Mouse (Mus musculus): Measurements from ENCODE around the gene Fndc3b.
"Not testable (repeated sequence)": the region's sequence is repeated elsewhere in the genome, so short reads cannot be mapped to it uniquely, and the experiment has no call there.

The Fndc3b gene

GRCm38 (mm10) chr3:27416786-27417185 is 294.3 kb downstream of the Fndc3b start:
- DNase-seq (ENCODE audit: low spot score in 2 of 2) = no peak

- DNase-seq (ENCODE audit: low spot score in 2 of 2) = no peak
These were observed 297.5 kb downstream of the Fndc3b start for GRCm38 (mm10) chr3:27413566-27413965.

DNA sequence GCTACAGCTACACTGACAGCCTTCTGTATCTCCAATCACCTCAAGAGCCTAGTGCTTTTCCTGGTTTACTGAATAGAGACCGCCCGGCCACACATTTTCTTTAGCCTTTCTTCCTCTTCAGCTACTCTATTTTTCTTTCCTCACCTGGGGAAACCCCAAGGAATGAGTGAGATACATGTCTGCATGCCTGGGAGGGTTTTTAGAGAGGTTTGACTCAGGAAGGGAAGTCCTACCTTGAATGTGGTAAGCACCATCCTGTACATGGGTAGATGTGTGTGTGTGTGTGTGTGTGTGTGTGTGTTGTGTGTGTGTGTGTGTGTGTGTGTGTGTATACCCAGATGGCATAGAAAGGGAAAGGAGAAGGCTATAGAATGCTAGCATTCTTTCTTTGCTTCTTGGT is 299.8 kb downstream of the Fndc3b start:
- DNase-seq (ENCODE audit: low spot score in 2 of 2) = no peak

DNA sequence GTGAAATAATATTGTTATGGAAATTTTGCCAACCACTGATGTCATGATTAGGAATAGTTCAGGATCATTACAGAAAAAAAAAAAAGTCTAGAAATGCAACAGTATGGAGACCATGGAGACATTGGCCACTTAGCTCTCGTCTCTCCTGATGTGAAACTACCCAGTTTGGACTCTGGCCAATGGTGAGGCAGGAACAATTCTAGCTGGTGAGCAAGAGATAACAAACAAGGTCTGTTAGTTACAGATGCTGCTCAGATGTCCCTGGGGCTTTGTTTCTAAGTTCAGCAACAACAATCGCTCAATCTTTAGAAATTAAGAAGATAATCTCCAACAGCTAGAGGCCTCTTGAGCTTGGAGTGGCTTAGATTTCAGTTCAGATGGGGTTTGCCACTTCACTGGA is 302.5 kb downstream of the Fndc3b start:
- DNase-seq (ENCODE audit: low spot score in 2 of 2) = no peak

- no peak for DNase-seq (ENCODE audit: low spot score in 2 of 2)
These were observed 304.7 kb downstream of the Fndc3b start for GRCm38 (mm10) chr3:27406440-27406839.

- DNase-seq (ENCODE audit: low spot score in 2 of 2) = not testable (repeated sequence)
These were observed 310.1 kb downstream of the Fndc3b start for GRCm38 (mm10) chr3:27400996-27401395.

DNA sequence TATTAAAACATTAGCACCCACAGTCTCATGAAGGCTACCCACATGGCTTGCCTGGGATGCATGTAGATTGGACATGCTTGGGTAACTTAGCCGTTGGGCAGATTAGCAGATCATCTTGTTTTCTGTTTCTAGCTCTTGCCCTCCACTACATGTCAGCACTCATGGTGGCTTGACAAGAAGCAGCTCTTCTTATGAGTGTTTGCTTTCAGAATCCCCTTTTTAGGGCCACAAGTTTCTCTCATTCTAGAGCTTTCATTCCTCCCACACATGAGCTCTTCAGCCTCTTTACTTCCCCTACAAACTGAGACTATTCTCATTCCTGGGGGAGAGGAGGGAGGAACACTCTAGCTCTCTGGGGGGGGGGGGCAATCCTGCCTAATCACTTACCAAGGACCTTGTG is 321.2 kb downstream of the Fndc3b start:
- no peak for DNase-seq (ENCODE audit: low spot score in 2 of 2)

- no peak for DNase-seq (ENCODE audit: low spot score in 2 of 2)
These were observed 326.3 kb downstream of the Fndc3b start for GRCm38 (mm10) chr3:27384836-27385235.

- DNase-seq (ENCODE audit: low spot score in 2 of 2) = no peak
These were observed 333.2 kb downstream of the Fndc3b start for GRCm38 (mm10) chr3:27377935-27378334.

DNA sequence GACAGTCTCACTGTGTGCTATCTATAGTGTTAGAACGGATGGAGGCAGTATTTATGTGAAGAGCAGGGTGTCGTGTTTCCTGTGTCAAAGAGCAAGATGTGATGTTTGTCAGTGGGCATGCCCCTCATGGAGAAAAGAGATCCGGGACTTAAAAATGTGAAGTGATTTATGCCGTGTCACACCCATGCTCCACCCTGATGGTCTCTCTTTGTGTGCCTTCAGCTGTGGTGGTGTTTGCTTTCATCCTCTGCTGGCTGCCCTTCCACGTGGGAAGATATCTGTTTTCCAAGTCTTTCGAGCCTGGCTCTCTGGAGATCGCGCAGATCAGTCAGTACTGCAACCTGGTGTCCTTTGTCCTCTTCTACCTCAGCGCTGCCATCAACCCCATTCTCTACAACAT is 336.7 kb downstream of the Fndc3b start:
- DNase-seq (ENCODE audit: low spot score in 2 of 2) = no peak

DNA sequence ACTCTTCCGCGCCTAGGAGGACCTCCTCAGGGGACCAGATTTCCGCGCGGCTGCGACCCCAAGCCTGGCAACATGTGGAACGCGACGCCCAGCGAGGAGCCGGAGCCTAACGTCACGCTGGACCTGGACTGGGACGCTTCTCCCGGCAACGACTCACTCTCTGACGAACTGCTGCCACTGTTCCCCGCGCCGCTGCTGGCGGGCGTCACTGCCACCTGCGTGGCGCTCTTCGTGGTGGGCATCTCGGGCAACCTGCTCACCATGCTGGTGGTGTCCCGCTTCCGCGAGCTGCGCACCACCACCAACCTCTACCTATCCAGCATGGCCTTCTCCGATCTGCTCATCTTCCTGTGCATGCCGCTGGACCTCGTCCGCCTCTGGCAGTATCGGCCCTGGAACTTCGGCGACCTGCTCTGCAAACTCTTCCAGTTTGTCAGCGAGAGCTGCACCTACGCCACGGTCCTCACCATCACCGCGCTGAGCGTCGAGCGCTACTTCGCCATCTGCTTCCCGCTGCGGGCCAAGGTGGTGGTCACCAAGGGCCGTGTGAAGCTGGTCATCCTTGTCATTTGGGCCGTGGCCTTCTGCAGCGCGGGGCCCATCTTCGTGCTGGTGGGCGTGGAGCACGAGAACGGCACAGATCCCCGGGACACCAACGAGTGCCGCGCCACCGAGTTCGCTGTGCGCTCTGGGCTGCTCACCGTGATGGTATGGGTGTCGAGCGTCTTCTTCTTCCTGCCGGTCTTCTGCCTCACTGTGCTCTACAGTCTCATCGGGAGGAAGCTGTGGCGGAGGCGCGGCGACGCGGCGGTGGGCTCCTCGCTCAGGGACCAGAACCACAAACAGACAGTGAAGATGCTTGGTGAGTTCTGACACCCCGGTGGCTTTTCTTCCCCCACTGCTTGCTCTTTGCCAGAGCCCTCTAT is 339.1 kb downstream of the Fndc3b start:
- DNase-seq (ENCODE audit: low spot score in 2 of 2) = no peak

- DNase-seq (ENCODE audit: low spot score in 2 of 2) = no peak
These were observed 339.9 kb downstream of the Fndc3b start, which contains the start of gene Ghsr for GRCm38 (mm10) chr3:27371276-27371621. Gene Ghsr (plus strand): TSS chr3:27371351.

GRCm38 (mm10) chr3:27370582-27371275 is 340.4 kb downstream of the Fndc3b start:
- no peak for DNase-seq (ENCODE audit: low spot score in 2 of 2)

DNA sequence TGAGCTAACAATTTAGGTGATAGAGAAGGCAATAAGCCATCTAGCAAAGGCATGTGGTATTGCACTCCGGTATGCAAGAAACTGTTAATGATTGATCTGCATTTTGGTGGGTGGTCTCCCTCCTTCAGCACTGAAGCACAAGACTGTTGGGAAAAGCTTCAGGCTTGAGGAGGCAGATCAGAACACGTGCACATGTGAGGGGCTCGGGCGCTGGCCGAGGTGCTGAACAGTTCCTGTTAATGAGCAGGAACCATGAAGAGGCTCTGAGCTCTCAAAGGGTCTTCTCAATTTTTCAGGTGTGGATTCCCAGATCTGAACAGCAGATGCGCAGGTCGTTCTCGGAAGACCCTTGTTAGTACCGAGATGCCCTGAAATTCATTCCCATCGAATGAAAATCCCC is 341.0 kb downstream of the Fndc3b start:
- DNase-seq (ENCODE audit: low spot score in 2 of 2) = no peak

Data from natural killer cell, adult 2 months (primary cell).